Mouse (Mus musculus): ENCODE results near the gene Specc1.

DNA sequence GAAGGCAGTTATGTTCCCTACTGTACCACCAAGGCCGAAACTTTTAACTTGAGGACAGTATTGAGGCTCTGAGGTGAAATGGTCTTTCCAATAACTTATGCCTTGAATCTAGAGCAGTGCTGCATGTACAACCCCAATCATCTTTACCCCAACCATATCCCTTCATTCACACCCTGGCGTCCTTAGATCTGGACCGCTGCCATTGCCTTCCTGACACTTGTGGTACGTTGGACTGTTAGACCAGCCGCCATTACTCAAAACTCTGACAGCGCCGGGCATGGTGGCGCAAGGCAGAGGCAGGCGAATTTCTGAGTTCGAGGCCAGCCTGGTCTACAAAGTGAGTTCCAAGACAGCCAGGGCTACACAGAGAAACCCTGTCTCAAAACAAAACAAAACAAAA is 121.8 kb downstream of the Specc1 start:
- TF ChIP-seq MAFK (IDR thresholded peaks at IDR 0.05; ENCODE audit: insufficient read depth, low read depth, low read length) (no peak), ZC3H11A (IDR thresholded peaks at IDR 0.05; ENCODE audit: borderline replicate concordance, low read depth, low read length) (no peak), CHD2 (IDR thresholded peaks at IDR 0.05; ENCODE audit: low read depth, low read length) (no peak), HCFC1 (IDR thresholded peaks at IDR 0.05; ENCODE audit: borderline replicate concordance, insufficient read depth, low read length) (no peak)
